Mouse (Mus musculus) stomach, embryonic 15.5 days (tissue): ENCODE data around the gene Clec3b. TPM values are rescaled to one million over a fixed set of nuclear protein-coding genes. Genes with fewer than 3 reads are reported as not detected.

ENCODE experiments used
- ATAC-seq: fragments of 200-750 bp; cut with Nextera tagmentation; 2 replicates; pipeline ENCODE4 v1.8.0; 2017; ENCODE audit warnings: low read depth, moderate number of reproducible peaks, moderate TSS enrichment; ENCODE audit not compliant: insufficient read depth, low FRiP score
- H3K27ac ChIP-seq: fragments of 300-500 bp; sonication (generic); 2 replicates; pipeline ENCODE4 v1.5.1; 2015; ENCODE audit warnings: mild to moderate bottlenecking, inconsistent platforms
- H3K27me3 ChIP-seq: fragments of 300-500 bp; sonication (generic); replicated peaks from 2 replicates; pipeline ENCODE4 v1.6.1; 2015; ENCODE audit warnings: inconsistent platforms
- H3K36me3 ChIP-seq: fragments of 300-500 bp; sonication (generic); 2 replicates; pipeline ENCODE4 v1.6.1; 2015; ENCODE audit warnings: inconsistent platforms
- H3K4me1 ChIP-seq: fragments of 300-500 bp; sonication (generic); 2 replicates; pipeline ENCODE4 v1.6.1; 2015; ENCODE audit warnings: inconsistent platforms
- H3K4me2 ChIP-seq: fragments of 300-500 bp; sonication (generic); 2 replicates; pipeline ENCODE4 v1.6.1; 2015; ENCODE audit warnings: mild to moderate bottlenecking, inconsistent platforms
- H3K4me3 ChIP-seq: fragments of 300-500 bp; sonication (generic); replicated peaks from 2 replicates; pipeline ENCODE4 v1.5.1; 2015; ENCODE audit warnings: inconsistent platforms
- H3K9ac ChIP-seq: fragments of 300-500 bp; sonication (generic); 2 replicates; pipeline ENCODE4 v1.6.1; 2015; ENCODE audit warnings: inconsistent platforms
- H3K9me3 ChIP-seq: fragments of 300-500 bp; sonication (generic); 2 replicates; pipeline ENCODE4 v1.6.1; 2016; ENCODE audit warnings: inconsistent platforms
- WGBS: fragments of 180-500 bp; shearing (Covaris S2); methylation state at CpG from one replicate; pipeline ENCODE4 v1.1.7; 2015; 5-methylcytosine and 5-hydroxymethylcytosine counted together
- polyA plus RNA-seq: library from polyadenylated mRNA; unstranded; fragments of >200 nt; fragmentation: Nextera tagmentation; extraction: Ambion mirVana; gene quantifications from 2 replicates; pipeline ENCODE4 v1.2.1, GENCODE M21; 2015

Gene Clec3b
- polyA plus RNA-seq, 1 experiment from 2014 or later: 2.0 TPM

- Histone ChIP-seq H3K4me3 (no peak overlapping the region), H3K27me3 (no peaks in the 10 kb centered on the region), H3K36me3 (no peaks in the 10 kb centered on the region), H3K4me1 (no peaks in the 10 kb centered on the region), H3K9ac (no peak overlapping the region), H3K4me2 (no peak overlapping the region), H3K27ac (no peak overlapping the region), H3K9me3 (no peaks in the 10 kb centered on the region)
- WGBS: 97% methylated on average over 5 of the region's 5 CpGs
- no peak for ATAC-seq
Measured at GRCm38 (mm10) chr9:123187589-123187988, 36.8 kb downstream of the Clec3b start.

- no peak overlapping the region for H3K4me3 ChIP-seq
- no peak for ATAC-seq
- H3K36me3 ChIP-seq: no peaks in the 10 kb centered on the region
- no peaks in the 10 kb centered on the region for H3K9me3 ChIP-seq
- H3K27me3 ChIP-seq: no peaks in the 10 kb centered on the region
- H3K4me1 ChIP-seq: no peaks in the 10 kb centered on the region
- H3K27ac ChIP-seq: no peak overlapping the region
- H3K9ac ChIP-seq: no peak overlapping the region
- no peak overlapping the region for H3K4me2 ChIP-seq
- WGBS: 69% methylated on average over 2 of the region's 2 CpGs
Measured at GRCm38 (mm10) chr9:123188271-123188670, 37.5 kb downstream of the Clec3b start.

DNA sequence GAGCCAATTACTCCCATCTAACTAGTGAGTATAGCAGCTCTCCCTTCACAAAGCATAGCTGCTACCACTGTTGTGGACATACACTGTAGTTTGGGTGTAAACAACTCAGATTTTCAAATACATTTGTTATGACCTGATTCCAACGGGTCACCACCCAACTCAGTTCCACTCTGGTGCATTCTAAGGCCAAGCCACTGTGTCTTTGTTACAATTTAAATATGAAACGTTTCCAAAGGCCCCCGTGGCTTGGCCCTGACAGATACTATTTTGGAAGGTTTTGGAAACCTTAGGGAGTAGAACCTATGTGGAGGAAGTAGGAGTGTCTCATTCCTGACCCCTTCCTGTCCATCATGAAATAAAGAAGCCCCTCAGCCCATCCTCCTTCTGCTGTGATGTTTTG lies 49.4 kb downstream of the Clec3b start:
- no peaks in the 10 kb centered on the region for H3K27me3 ChIP-seq
- H3K4me1 ChIP-seq: no peaks in the 10 kb centered on the region
- no peak for ATAC-seq
- H3K4me2 ChIP-seq: no peak overlapping the region
- H3K36me3 ChIP-seq: no peaks in the 10 kb centered on the region
- no peak overlapping the region for H3K27ac ChIP-seq
- no peak overlapping the region for H3K9ac ChIP-seq
- no peak overlapping the region for H3K4me3 ChIP-seq
- WGBS: 70% methylated on average over 3 of the region's 3 CpGs
- no peaks in the 10 kb centered on the region for H3K9me3 ChIP-seq

GRCm38 (mm10) chr9:123206526-123206925 lies 55.8 kb downstream of the Clec3b start:
- no peaks in the 10 kb centered on the region; the same call in 1 of the 2 replicates for H3K4me1 ChIP-seq
- H3K27me3 ChIP-seq: no peaks in the 10 kb centered on the region
- no peak overlapping the region for H3K9ac ChIP-seq
- H3K4me2 ChIP-seq: no peak overlapping the region
- peak overlapping the region; percentile 8; the same call in 1 of the 2 replicates for H3K27ac ChIP-seq
- no peaks in the 10 kb centered on the region for H3K9me3 ChIP-seq
- no peaks in the 10 kb centered on the region for H3K36me3 ChIP-seq
- 16% methylated on average over 2 of the region's 2 CpGs for WGBS
- ATAC-seq: no peak
- no peak overlapping the region for H3K4me3 ChIP-seq

DNA sequence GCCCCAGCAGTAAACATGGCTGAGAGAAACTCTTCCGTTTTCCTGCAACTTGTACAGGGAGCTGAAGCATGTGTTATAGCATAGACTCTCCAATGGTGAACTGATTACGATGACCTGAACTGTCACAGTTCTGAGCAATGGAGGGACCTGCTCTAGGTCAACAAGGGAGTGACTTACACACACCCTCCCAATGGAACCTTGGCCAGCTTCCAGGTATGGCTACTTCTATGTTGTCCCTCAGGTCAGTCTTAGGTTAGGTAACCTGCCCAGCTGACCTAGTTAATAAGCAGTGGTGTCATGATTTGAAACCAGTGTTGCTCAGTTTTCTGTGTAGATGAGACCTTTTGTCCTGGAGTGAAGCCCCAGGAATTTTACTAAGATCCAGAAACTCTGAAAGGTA lies 56.2 kb downstream of the Clec3b start:
- H3K9me3 ChIP-seq: no peaks in the 10 kb centered on the region
- peak overlapping the region; percentile 8; the same call in 1 of the 2 replicates for H3K27ac ChIP-seq
- H3K4me2 ChIP-seq: no peak overlapping the region
- no peak overlapping the region for H3K9ac ChIP-seq
- no peak overlapping the region for H3K4me3 ChIP-seq
- WGBS: 65% methylated on average over 2 of the region's 2 CpGs
- no peaks in the 10 kb centered on the region for H3K27me3 ChIP-seq
- H3K36me3 ChIP-seq: no peaks in the 10 kb centered on the region
- peak; percentile 79; the same call in 1 of the 2 replicates for ATAC-seq
- no peaks in the 10 kb centered on the region; the same call in 1 of the 2 replicates for H3K4me1 ChIP-seq

Other genes starting within 250 kb of the Clec3b start
- 15.0 and 15.1 TPM in 2 replicates for gene Zfp105, start 227.9 kb upstream of the Clec3b start, polyA plus RNA-seq
- gene 1110059G10Rik, start 199.9 kb upstream of the Clec3b start, polyA plus RNA-seq: 29.8 and 33.1 TPM in 2 replicates
- gene Kif15, start 199.9 kb upstream of the Clec3b start, polyA plus RNA-seq: 51.7 and 53.9 TPM in 2 replicates
- 20.6 and 21.2 TPM in 2 replicates for gene Tmem42, start 129.6 kb upstream of the Clec3b start, polyA plus RNA-seq
- gene Tgm4, start 116.2 kb upstream of the Clec3b start, polyA plus RNA-seq: 0.53 and 0.57 TPM in 2 replicates
- gene Zdhhc3, start 37.7 kb upstream of the Clec3b start, polyA plus RNA-seq: 73.7 and 77.8 TPM in 2 replicates
- 125 and 136 TPM in 2 replicates for gene Exosc7, start 37.7 kb upstream of the Clec3b start, polyA plus RNA-seq
- gene Cdcp1, start 65.1 kb downstream of the Clec3b start, polyA plus RNA-seq: 13.5 and 15.3 TPM in 2 replicates
- 14.9 and 17.1 TPM in 2 replicates for gene Tmem158, start 109.8 kb downstream of the Clec3b start, polyA plus RNA-seq
- gene Lars2, start 216.0 kb downstream of the Clec3b start, polyA plus RNA-seq: 908 and 1,059 TPM in 2 replicates